Mouse (Mus musculus): ENCODE measurements around the gene Ppfibp2.
A peak's percentile ranks its signal among the peaks of the same experiment; 100 is the strongest.

Ppfibp2 gene

DNA sequence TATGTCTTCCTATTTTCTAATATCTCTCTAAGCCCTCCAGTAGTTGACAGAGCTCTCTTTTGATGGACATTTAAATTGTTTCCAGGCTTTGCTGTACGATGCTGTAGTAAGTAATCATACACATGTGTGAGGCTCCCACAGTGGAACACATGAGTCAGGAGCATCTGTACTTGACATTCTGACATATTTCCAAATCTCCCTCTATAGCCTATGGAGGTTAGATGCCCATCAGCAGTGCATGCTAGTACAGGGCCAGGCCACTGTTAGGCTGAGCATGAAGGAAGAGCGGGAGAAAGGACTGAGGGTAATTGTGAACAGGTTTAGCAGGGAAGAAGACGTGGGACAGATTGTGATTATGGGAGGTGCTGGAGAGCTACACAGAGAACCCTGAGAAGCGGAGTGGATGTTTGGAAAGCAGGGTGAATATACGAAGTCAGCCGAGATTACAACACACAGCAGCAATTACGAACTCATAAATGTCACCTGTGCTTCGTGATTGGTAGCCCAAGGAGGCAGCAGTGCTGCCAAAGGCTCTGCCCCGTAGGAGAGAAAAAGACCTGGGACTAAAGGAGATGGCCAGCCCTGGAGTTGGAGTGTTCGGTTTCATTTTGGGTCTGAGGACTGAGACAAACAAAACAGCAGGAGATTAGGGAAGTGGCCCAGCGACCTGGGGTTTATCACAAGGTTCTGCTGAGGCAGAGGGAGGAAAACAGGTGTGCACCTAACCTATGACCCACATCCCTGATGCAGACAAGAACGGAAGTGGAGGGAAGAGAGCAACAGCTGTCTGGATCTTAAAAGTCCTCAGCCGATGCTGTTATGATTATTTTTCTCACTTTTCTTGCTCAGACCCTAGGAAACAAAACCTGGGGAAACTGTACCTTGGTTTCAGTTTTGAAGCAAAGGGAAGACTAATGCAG is 107.7 kb downstream of the Ppfibp2 start:
- DNase-seq = no peak

DNA sequence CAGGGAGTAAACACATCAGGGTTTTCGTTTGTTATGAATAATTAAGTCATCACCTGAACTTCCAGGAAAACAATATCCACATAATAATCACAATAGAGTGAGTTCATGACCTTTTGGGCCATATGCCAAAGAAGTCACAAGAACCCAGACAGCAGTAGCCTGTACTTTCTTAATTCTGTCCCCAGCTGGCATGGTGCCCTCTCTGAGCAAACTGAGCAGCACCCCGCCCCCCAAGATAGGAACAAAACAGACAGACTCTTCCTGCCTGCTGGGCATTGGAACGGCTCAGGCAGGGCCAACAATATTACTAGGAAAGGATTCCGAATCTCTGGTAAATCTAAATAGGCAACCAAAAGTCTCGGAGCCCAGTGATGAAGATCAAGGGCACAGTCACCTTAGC is 110.9 kb downstream of the Ppfibp2 start:
- DNase-seq = peak in 1 of 2 experiments; percentile 23

DNA sequence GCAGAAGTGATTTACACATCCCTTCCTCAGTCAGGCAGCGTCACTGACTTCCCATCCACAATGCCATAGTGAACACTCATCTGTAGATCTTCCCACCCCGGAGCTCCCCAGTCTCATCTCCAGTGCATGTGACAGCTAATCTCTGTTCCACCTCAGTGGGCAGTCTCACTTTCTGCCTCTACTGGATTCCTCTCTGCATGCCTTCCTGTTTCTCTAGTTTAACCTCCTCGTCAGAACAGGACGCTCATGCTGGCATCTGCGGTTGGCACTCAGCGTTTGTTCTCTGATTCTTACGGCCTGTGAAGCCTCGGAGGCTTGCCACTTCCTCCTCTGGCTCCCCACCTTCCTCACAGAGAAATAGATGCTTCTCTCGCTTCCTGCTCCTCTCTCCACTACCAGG is 112.6 kb downstream of the Ppfibp2 start:
- peak in 1 of 2 experiments; percentile 12 for DNase-seq

DNA sequence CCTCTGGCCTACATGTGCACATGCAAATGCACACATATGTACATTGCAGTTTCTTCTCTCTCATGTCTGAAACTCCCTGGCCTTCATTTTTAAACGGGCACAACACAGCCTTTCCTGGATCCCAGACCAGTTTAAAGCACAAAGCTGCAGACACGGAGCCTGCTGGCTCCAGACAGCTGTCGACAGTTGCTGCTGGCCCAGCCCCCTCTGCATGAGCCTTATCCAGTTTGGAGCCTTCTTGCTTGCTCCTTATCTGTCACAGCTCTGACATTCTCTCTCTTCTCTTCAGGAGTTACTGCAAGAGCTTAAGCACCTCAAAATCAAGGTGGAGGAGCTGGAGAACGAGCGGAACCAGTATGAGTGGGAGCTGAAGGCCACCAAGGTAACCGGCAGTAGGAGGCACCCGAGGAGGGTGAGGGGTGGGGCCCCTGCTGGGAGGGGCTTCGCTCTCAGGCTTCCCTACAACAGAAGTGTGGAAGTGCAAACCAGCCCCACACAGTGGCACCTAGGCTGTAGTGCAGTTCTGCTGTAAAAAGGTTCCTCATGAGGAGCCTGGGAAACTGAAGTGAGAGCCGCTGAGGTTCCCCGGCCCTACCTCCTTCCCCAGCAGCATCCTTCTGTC is 113.6 kb downstream of the Ppfibp2 start:
- DNase-seq = peak; percentile 85 to 91

DNA sequence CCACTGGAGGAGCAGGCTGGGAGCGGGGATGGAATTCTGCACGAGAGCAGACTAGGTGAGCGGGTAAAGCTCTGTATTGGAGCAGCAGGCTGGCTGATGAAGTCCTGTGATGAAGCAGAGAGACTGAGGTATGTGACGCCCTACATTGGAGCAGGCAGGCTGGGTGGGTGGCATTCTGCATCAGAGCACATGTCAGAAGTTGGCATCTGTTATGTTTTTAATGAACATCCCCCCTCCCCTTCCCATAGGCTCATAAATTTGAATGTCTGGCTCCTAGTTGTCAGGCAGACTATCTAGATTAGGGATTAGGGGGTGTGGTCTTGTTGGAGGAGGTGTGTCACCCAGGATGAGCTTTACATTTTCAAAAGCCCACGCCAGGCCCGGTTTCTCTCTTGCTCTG is 117.7 kb downstream of the Ppfibp2 start:
- DNase-seq = no peak

DNA sequence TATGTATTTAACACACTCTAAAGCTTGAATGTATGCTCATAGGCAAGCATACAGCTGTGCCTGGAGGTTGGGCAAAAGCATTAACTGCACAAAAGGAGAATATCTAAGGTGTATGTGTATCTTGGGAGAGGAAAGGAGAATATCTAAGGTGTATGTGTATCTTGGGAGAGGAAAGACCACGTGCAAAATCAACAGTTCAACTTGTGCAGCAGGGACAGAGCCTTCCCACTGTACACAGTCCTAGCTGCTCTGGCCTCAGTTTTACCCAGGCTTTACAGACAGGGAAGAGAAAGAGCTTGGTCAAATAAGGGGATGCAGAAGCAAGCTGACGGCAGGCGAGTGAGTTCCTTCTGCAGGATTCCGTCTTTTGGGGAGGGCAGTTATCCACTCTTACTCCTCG is 119.1 kb downstream of the Ppfibp2 start:
- no peak for DNase-seq

DNA sequence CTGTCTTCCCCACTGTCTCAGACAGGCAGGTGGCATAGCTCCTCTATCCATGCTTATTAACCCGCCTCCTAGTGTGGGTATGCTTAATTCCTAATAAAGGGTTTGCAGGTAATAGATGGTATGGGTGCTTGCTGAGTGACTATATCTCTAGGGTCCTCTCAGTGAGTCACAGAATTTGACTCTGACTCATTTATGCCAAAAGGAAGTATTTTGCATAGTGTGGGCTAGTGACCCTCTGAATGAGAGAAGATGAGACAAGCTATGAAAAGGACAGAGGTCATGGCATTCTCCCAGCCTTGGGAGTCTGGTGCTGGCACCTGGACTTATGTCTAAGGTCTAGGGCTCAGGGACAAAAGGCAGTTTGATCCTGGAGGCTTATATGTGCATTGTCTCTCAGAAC is 125.8 kb downstream of the Ppfibp2 start:
- no peak for DNase-seq

DNA sequence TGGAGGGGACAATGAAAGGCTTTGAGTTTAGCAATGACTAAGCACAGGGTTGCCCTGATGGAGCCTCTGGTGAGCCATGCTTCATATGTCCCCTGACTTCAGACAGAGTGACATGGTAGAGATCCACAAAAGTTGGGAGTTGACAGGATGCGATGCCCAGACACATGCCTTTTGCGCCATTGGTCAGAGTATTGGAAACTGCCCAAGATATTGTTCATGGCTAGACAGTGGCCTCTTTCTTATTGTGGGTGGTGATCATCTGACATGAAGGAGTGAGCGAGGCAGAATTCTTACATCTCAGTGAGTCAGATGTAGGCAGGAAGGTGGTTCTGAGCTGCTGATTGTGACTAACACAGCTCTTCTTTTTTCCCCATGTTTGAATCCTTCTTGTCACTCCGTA is 127.5 kb downstream of the Ppfibp2 start:
- no peak for DNase-seq

DNA sequence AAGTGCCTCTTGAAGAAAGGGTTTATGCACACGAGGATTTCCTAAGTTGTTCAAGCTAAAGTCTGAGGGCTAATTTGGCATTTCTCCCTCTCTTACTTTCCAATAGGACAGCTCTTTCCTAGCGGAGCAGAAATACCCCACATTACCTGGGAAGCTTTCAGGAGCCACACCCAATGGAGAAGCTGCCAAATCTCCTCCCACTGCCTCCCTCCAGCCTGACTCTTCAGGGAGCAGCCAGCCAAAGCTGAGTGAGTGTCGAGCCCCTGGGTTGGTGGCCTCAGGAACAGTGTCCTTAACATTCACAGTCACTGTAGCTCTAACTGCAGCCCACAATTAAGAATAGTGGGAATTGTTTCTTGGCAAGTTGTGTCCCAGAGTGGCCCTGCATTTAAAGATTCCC is 132.5 kb downstream of the Ppfibp2 start:
- DNase-seq = no peak

DNA sequence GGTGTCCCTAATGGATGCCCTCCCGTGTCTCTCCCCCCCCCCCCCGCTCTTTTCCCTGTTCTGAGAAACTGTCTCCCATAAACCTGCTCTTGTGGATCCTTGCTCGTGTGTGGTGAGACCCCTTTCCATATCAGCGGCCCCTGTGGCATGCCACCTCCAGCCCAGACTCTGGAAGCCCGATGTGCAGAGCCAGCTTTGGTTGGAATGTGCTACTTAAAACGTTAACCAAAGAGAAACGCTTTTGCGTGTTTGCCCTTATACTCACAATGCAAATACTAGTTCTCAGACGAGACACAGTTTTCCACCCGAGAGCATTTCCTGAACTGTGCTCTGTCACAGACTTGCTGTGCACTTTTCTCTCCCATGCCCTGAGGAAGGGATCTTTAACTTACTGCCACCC is 135.6 kb downstream of the Ppfibp2 start:
- no peak for DNase-seq

DNA sequence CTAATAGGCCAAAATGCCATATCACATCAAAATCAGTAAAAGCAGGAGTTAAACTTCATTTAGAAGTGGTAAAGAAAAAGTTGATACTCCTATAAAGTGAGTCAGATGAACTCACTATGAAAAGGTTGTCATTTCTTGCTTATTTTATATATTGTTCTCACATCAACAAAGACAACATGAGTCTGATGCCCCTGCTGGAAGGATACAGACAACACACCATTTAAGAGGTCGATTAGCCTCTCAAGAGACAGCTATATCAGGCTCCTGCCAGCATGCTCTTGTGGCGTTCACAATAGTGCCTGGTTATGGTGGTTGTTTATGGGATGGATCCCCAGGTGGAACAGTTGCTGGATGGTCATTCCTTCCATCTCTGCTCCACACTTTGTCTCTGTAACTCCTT is 138.2 kb downstream of the Ppfibp2 start:
- no peak for DNase-seq

DNA sequence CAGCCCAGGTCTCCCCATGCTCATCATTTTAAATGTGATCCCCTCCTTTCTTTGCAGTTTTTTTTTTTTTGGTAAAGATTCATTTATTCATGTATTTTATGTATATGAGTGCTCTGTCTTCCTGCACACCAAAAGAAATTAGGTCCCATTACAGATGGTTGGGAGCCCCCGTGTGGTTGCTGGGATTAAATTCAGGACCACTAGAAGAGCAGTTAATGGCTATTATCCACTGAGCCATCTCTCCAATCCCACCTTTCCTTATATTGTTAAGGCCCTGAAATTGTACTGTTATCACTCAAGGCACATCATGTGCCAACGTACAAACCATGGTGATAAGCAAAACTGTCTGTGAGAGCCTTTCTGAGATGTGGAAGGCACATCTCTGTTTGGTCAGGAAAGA is 143.7 kb downstream of the Ppfibp2 start:
- DNase-seq = peak; percentile 58 to 62

DNA sequence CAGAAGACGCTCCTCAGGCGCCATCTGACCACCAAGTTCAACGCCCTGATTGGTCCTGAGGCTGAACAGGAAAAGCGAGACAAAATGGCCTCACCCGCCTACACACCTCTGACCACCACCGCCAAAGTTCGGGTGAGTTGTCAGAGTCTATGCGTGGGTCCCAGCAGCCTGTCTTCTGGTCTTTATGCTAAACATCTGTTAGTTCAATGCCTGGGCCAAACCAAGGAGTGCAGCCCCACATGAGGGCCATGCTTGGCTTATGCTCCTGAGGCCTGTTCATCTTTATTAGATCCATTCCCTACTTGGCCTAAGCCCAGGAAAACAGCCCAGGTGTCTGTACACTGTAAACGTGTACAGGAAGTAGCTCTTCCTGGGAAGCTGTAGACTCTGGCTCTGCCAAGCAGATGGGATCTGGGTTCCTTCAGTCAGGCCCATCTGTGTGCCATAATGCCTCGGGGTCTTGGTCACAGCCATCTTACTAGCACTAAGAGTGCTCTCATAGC is 148.0 kb downstream of the Ppfibp2 start:
- no peak for DNase-seq

DNA sequence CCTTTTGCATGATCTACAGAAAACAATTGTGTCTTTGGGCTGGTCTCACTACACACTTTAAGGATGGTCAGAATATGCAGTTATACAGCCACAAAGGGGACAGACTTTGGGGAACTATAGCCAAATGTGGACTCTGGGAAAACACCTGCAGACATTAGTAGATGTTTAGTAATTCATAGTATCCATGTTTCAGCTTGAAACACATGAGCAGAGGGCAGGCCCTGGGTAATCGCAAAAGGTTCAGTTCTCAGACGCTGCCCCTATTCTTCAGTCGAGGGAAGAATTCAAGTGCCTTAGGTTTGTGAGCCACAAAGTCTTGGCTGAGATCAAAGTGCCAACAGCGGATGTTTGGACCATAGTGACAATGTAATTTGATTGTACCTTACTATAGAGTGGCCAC is 149.4 kb downstream of the Ppfibp2 start:
- no peak for DNase-seq

DNA sequence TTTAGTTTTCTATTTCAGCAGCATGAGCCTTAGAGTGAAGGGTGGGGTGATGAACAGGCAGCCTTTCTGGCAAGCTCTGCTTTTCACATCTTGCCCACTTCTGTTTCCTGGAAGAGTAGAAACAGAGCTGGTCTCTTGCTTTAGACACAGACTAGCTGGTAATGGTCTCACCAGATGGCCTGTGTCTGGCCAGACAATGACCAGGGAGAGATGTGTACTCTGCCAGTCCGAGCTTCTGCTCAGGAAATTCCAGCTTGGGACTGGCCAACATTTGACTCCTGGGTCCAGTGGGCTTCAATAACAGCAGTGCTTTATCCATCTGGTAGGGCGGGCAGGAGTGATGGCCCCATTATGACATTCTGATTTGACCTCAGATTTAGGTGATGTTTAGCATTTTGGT is 150.1 kb downstream of the Ppfibp2 start:
- no peak for DNase-seq

DNA sequence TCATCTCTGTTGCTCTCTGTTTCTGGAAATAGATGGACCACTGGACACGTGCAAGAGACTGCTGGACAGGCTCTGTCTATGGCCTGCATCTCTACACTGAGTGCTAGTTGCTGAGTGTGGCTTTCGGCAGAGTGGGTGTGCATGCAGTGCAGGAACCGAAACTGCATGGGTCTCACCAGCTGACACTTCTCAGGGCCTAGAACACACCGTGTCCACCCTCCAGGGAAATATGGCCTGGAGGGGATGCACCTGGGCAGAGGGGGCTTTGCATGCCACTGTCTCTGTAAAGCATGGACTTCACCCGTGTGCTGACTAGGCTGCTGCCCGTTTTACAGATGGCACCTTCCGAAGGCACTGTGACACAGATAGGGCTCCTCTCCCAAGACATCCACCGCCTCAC is 151.0 kb downstream of the Ppfibp2 start:
- no peak for DNase-seq

DNA sequence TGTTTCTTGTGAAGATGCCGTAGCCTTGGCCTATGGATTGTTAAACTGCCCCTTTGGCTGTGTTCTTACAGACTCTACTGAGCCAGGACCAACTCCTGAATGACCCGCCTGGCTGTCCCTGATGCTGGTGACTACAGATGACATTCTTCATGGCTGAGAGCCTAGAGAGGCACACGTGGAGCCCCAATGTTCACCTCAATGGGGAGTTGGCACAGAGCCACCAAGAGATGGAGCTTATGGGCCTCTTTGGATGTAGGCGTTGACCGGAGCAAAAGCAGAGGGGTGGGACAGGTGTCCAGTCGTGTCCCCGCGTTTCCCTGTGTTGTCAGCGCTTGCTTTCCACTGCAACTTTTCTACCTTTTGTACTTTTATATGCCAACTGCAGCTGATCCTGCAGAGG is 152.5 kb downstream of the Ppfibp2 start:
- no peak for DNase-seq

DNA sequence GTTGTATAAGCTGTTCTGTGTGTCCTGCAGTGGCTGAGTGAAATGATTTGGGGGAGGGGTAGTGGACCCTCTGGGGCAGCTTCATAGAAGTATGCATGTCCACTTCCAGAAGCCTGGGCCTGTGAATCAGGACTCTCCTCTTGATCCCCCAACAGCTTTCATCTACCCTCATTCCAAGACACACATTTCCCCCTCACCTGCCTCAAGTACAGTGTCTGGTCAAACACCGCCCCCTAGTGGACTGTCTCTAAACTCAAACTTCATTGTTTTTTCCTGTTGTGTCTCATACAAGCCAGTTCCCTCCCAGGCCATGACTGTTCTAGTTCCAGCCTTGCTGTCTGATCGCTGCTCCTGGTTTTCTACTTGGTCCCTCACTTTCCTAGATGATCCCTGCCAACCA is 152.9 kb downstream of the Ppfibp2 start:
- peak; percentile 71 to 75 for DNase-seq

DNA sequence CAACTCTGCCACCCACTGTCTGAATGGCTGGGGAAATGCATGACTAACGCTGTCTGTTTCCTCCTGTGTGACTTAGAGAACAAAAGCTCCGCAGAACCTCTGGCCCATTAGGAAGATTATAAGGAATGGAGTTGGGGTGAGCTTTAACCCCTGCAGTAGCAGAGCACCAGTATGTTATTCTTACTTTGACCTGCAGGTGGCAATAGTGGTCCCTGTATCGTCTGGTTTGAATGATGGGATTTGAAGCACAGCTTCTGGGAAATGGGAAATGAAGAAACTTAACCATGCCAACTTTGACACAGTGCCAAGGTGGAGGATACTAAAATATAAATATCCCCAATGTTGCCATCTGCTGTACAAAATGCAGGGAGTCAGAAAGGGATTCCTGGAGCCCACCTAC is 154.3 kb downstream of the Ppfibp2 start:
- DNase-seq = peak; percentile 15 to 36

DNA sequence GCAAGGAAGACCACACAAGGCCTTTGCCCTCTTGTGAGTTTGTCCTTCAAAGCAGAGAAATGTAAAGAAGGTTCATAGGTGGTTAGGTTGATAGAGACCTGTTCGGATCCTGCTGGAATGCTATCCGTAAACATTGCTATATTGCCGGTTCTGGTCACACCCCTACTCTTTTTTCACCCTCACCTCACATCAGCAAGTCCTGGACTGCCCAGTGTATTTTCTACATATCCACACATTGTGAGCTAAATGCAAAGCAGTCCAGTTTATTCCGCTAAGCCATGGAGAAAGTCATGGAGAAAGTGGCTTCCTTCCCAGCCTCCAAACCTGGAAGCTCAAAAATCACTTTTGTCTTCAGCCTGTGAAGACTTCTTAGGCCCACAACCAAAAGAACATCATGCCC is 154.7 kb downstream of the Ppfibp2 start:
- no peak for DNase-seq

DNA sequence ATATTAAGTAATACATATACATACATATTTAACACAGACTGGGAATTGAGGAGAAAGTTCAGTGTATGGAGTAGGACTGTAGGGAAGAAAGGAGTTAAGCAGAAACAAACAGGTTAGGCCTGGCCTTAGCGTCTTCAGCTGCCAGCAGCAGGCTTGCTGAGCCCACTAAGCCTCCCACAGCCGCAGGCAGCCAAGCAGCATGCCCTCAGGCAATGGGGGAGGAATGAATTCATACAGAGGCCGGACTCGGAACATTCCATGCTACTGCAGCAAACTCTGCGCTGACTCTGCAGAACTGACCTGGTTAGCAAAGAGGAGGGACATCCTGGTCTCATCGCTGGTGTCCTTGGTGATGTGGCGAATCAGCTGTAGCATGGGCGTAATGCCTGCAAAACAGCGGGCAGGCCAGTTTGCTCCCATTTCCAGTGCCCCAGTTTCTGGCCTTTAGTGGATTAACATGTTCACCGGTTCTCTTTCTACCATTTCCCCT is 157.1 kb downstream of the Ppfibp2 start:
- peak; percentile 26 to 53 for DNase-seq

DNA sequence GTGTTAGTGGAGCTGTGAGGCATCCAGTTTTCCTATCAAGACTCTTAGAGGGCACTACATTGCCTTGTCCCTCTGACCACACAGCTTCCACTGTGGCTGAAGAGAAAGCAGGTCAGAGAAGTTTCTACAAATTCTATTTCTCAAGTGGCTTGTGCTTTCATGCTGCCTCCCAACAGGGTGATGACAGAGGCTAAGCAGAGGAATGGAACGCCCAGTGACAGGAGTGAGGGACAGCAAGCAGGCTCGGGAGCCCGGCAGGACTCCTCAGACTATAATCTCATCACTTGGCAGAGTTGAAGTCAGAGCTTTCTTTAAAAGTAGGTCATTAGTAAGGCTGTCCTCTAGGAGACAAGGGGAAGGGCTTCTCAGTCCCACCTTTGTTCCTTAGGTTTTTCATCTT is 160.9 kb downstream of the Ppfibp2 start:
- no peak for DNase-seq

DNA sequence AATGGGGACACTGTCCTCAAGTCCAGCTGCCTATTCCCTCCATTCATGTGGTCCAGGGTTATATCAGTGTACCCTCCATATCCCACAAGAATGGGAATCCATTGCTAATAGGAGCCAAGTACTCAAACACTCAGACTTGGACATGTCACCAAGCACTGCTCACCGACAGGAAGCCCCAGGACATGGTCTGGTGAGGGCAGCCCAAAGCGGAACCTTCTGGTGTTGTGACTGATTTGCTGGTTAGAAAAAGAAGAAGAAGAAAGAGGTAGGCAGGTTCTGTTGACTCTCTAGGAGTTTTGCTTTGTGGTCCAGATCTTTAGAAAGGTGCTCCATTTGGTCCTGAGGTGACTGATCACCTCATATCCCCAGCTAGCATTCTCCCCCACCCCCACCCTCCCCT is 161.7 kb downstream of the Ppfibp2 start:
- no peak for DNase-seq
